Mouse (Mus musculus) stomach, postnatal 0 days (tissue): Measurements from ENCODE around the gene A730061H03Rik.

Source experiments
- CTCF ChIP-seq: IDR thresholded peaks from 2 replicates; pipeline ENCODE4 v1.5.1; 2016; ENCODE audit warnings: antibody characterized with exemption, low read depth, mild to moderate bottlenecking, moderate library complexity
- EP300 ChIP-seq: optimal IDR thresholded peaks from 2 replicates; pipeline ENCODE3; 2016; ENCODE audit warnings: antibody characterized with exemption

GRCm38 (mm10) chr14:55604823-55605222 lies 44.6 kb upstream of the A730061H03Rik start:
- TF ChIP-seq CTCF (no peak), EP300 (no peak)
